Mouse (Mus musculus) lung, embryonic 16.5 days (tissue): ENCODE results near the gene Cdk5. TPM values are rescaled to one million over a fixed set of nuclear protein-coding genes. Genes with fewer than 3 reads are reported as not detected.

Source experiments
- ATAC-seq: fragments of 200-750 bp; cut with Nextera tagmentation; 2 replicates; pipeline ENCODE4 v1.8.0; 2017; ENCODE audit warnings: low read depth, mild to moderate bottlenecking, moderate library complexity
- H3K27ac ChIP-seq: fragments of 300-500 bp; sonication (generic); 2 replicates; pipeline ENCODE4 v1.5.1; 2014; ENCODE audit warnings: mild to moderate bottlenecking, control low read depth, low read length
- H3K27me3 ChIP-seq: fragments of 300-500 bp; sonication (generic); 2 replicates; pipeline ENCODE4 v1.6.1; 2014; ENCODE audit warnings: low read depth, low read length, mixed read lengths; ENCODE audit not compliant: control insufficient read depth, insufficient read depth
- H3K36me3 ChIP-seq: fragments of 300-500 bp; sonication (generic); 2 replicates; pipeline ENCODE4 v1.6.1; 2014; ENCODE audit warnings: low read length; ENCODE audit not compliant: control insufficient read depth, insufficient read depth
- H3K4me1 ChIP-seq: fragments of 300-500 bp; sonication (generic); replicated peaks from 2 replicates; pipeline ENCODE4 v1.6.1; 2014; ENCODE audit warnings: low read length, mixed read lengths; ENCODE audit not compliant: control insufficient read depth, insufficient read depth
- H3K4me2 ChIP-seq: fragments of 300-500 bp; sonication (generic); 2 replicates; pipeline ENCODE4 v1.6.1; 2014; ENCODE audit warnings: low read depth, low read length, control low read depth
- H3K4me3 ChIP-seq: fragments of 300-500 bp; sonication (generic); 2 replicates; pipeline ENCODE4 v1.5.1; 2014; ENCODE audit warnings: mild to moderate bottlenecking, low read length, control low read depth
- H3K9ac ChIP-seq: fragments of 300-500 bp; sonication (generic); 2 replicates; pipeline ENCODE4 v1.6.1; 2014; ENCODE audit warnings: low read length, control low read depth
- H3K9me3 ChIP-seq: fragments of 300-500 bp; sonication (generic); 2 replicates; pipeline ENCODE4 v1.6.1; 2016; ENCODE audit warnings: low read length; ENCODE audit not compliant: control insufficient read depth
- WGBS: fragments of 180-500 bp; shearing (Covaris S2); extraction: QIAGEN DNeasy Blood & Tissue Kit; methylation state at CpG from one replicate; pipeline ENCODE4 v1.1.7; 2014; 5-methylcytosine and 5-hydroxymethylcytosine counted together
- polyA plus RNA-seq: library from polyadenylated mRNA; unstranded; fragments of >200 nt; fragmentation: Nextera tagmentation; extraction: Ambion mirVana; gene quantifications from 2 replicates; pipeline ENCODE4 v1.2.1, GENCODE M21; 2015

Gene Cdk5
- polyA plus RNA-seq, 1 experiment from 2014 or later, result 43.0 TPM

DNA sequence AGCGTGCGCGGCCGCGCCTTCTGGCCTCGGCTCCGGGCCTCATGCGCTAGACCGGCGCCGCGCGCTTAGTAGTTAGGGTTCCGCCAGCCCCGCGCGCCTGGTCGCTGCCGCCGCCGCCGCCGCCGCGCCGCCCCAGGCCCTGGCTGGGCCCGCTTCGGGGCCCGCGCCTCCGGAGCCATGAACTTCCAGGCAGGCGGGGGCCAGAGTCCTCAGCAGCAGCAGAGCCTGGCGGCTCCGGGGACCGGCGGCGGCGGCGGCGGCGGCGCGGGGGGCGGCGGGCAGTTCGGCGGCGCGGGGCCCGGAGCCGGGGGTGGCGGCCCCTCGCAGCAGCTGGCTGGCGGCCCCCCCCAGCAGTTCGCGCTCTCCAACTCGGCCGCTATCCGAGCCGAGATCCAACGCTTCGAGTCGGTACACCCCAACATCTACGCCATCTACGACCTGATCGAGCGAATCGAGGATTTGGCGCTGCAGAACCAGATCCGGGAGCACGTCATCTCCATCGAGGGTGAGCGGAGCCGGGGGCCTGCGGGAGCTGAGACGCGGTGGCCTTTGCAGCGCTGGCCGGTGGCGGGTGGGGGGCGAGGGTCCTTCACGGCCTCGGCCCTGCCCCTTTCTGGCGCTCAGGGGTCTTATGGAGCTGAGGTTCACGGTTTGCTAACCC is 28.8 kb upstream of the Cdk5 start, which contains the start of gene Agap3:
TSS of gene Agap3 (plus strand) at position 148 of the 661 bp plus-strand sequence.
- Histone ChIP-seq H3K4me1 (peaks cover 38% of the 10 kb centered on the region), H3K9me3 (no peaks in the 10 kb centered on the region), H3K4me3 (peak within 1 kb of the TSS; percentile 89), H3K4me2 (peak within 1 kb of the TSS; percentile 95), H3K27ac (peak within 1 kb of the TSS; percentile 94), H3K27me3 (no peaks in the 10 kb centered on the region), H3K36me3 (no peaks in the 10 kb centered on the region), H3K9ac (peak within 1 kb of the TSS; percentile 94)
- peak; percentile 12; the same call in 1 of the 2 replicates for ATAC-seq
- 0% methylated on average over 35 of the region's 85 CpGs for WGBS

DNA sequence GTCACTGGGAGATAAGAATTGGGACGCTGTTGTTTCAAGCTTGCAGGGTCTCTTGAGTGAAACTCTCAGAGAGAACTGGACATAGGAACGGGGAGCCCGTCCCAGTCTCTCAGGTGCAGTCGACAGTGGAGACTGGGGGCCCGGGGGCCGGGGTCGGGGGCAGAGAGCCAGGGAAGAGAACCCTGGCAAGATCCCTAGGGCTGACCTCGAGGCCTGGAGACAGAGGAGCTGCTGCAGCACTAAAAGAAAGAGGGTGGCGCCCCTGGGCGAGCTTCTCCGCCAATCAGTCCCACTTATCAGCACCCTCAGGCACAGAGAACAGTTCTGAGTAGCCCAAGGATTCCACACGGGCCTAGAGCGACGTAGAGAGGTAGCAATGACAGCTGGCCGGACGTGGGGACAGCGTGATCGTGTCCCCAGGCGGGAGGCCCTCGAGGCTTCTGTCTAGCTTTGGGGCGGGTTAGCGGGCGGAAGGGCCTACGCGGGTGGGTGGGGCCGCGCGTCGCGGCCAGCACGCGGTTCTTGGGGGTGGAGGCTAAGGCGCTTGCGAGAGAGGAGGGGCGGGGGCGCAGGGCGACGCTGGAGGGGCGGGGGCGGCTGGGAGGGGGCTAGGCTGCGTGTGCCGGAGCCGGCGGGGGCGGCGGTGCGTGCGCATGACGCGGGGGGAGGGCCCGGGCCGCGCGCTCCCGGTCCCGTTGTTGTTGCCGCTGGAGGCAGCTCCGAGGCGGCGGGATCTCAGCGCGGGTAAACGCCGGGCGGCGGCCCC is 28.1 kb upstream of the Cdk5 start:
- peaks cover 43% of the 10 kb centered on the region for H3K4me1 ChIP-seq
- peak overlapping the region; percentile 95 for H3K4me2 ChIP-seq
- peak overlapping the region; percentile 94 for H3K27ac ChIP-seq
- no peaks in the 10 kb centered on the region for H3K9me3 ChIP-seq
- peak; percentile 87 for ATAC-seq
- peak overlapping the region; percentile 94 for H3K9ac ChIP-seq
- H3K36me3 ChIP-seq, result no peaks in the 10 kb centered on the region
- peak overlapping the region; percentile 89 for H3K4me3 ChIP-seq
- H3K27me3 ChIP-seq, result no peaks in the 10 kb centered on the region
- WGBS, result 4% methylated on average over 29 of the region's 66 CpGs

DNA sequence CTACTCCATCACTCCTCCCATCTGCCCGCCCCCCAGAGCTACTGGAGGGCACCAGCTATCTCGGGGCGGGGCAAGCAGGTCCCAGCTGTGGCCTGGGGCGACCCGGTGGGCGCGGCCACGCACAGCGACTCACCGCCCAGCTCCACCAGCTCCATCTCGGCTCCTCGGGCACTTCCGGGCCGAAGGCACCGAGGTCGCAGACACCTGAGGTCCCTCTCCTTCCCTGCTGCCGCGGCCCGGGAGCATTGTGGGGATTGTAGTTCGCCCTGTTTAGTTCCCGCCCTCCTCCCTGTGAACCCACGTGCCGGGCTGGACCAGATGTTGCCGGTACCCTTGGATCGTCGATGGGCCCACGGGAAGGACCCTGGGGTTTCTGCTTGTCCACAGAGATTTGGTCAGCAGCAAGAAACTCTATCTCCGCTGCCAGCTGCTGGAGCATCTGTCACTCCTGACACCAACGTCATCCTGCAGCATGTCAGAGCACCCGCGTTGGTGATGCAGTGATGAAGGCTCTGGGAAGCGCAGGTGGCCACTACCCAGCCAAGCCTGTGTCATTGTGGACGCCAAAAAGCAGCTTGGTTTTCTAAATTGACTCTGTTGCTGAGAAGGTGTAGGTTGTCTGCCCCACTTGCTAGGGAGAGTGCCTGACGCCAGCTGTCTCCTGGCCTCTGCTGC is 24.4 kb upstream of the Cdk5 start, which contains the start of gene Tmub1:
TSS of gene Tmub1 (minus strand) at position 231 of the 675 bp plus-strand sequence.
- H3K9ac ChIP-seq, result peak within 1 kb of the TSS; percentile 68
- no peaks in the 10 kb centered on the region for H3K27me3 ChIP-seq
- H3K27ac ChIP-seq, result no peak within 1 kb of the TSS
- 1% methylated on average over 26 of the region's 34 CpGs for WGBS
- H3K4me2 ChIP-seq, result peak within 1 kb of the TSS; percentile 85
- peaks cover 33% of the 10 kb centered on the region for H3K4me1 ChIP-seq
- ATAC-seq, result peak; percentile 39
- H3K36me3 ChIP-seq, result 0 out of 2 replicates have a peak, but pooled peaks cover 1% of the 10 kb centered on the region
- peak within 1 kb of the TSS; percentile 72 for H3K4me3 ChIP-seq
- H3K9me3 ChIP-seq, result no peaks in the 10 kb centered on the region

DNA sequence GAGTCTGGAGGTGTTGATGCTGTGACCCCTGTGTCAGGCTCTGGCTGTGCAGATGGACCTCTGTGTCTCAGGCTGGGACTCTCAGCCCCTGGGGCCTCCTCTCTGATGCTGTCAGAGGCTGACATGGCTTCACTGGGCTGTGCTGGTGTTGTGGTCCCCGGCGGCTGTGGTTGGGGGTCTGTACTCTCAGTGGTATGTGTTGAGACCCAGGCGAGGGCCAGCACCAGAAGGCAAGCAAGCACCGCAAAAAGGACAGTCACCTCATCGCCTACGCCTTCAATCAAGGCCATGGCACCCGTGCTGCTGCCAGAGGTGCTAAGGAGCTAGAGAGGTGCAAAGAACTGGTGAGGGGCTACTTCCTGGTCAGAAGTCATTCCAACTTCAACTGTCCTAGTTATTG is 23.3 kb upstream of the Cdk5 start:
- Histone ChIP-seq H3K4me1 (peaks cover 33% of the 10 kb centered on the region), H3K36me3 (peaks cover 2% of the 10 kb centered on the region; the same call in 1 of the 2 replicates), H3K9me3 (no peaks in the 10 kb centered on the region), H3K9ac (no peak overlapping the region), H3K4me3 (no peak overlapping the region), H3K27me3 (no peaks in the 10 kb centered on the region), H3K27ac (no peak overlapping the region), H3K4me2 (no peak overlapping the region)
- 90% methylated on average over 7 of the region's 7 CpGs for WGBS
- no peak for ATAC-seq

DNA sequence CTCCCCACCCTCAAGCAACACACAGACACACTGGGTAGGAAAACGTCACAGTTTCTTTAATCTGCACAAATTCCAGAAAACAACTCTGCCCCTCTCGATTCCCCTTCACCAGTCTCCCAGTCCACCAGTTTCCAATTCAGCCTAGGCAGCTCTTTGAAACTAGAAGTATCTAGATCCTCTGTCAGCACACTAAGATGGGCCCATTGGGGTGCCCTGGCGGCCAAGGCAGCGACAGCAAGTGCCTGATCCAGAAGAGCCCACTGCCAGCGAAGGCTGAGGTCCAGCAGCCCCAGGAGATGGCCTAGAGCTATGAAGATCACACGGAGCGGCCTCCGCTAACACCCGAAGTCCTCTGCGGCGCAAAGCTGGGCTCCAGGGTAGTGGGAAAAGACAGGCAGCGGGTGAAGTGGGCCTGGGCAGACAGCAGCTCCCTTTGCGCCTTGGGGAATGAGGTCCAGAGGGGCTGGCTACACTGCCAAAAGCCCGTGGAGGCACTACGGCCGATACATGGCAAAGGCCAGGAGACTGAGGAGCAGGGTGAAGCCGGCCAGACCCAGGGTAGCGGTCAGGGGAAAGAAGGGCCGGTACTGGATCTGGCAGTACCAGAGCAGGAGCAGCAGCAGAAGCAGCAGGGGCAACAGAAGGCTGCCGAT is 22.2 kb upstream of the Cdk5 start:
- peak overlapping the region; percentile 96 for H3K4me3 ChIP-seq
- 51% methylated on average over 20 of the region's 20 CpGs for WGBS
- H3K27ac ChIP-seq, result peak overlapping the region; percentile 88
- H3K4me1 ChIP-seq, result peaks cover 28% of the 10 kb centered on the region
- peak overlapping the region; percentile 91 for H3K4me2 ChIP-seq
- H3K27me3 ChIP-seq, result no peaks in the 10 kb centered on the region
- peaks cover 8% of the 10 kb centered on the region; the same call in 1 of the 2 replicates for H3K36me3 ChIP-seq
- H3K9ac ChIP-seq, result peak overlapping the region; percentile 98
- H3K9me3 ChIP-seq, result no peaks in the 10 kb centered on the region
- 0 out of 2 replicates have a peak, but pooled peaks have one; percentile 0 for ATAC-seq

DNA sequence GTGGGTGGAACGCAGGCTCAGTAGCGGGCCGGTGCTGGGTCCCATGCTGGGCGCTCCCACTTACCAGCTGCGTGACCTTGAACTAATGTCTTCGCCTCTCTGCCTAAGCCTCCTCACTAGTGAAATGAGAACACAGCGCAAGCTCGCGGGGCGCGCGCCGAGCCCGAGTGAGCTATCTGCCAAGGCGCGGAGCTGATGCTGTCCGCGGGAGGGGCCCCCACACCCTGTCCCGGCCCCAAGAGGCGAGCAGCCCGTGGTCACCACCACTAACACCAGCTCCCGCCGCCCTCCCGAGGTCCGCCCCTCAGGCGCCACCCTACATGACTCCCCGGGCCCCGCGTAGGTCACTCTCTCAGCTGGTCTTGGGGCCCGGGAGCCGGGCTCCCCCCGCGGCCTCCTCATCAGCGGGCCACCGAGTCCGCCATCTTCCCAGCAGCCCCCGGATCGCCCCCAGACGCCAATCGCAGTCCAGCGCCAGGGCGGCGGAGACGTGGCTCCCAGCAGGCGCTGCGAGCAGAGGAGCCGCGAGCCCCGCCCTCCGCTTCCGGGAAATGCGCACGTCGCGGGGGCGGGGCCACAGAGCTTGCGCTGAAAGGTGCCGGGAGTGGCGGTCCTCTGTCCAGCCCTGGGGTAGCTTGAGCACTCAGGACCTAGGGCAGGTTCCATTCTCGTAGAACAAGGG is 21.6 kb upstream of the Cdk5 start, which contains the start of gene Fastk:
TSS of gene Fastk (minus strand) at position 542 of the 682 bp plus-strand sequence.
- ATAC-seq, result peak; percentile 91
- Histone ChIP-seq H3K4me3 (peak within 1 kb of the TSS; percentile 96), H3K4me1 (peaks cover 28% of the 10 kb centered on the region), H3K4me2 (peak within 1 kb of the TSS; percentile 91), H3K9ac (peak within 1 kb of the TSS; percentile 98), H3K27me3 (no peaks in the 10 kb centered on the region), H3K9me3 (no peaks in the 10 kb centered on the region), H3K36me3 (peaks cover 12% of the 10 kb centered on the region; the same call in 1 of the 2 replicates), H3K27ac (peak within 1 kb of the TSS; percentile 88)
- WGBS, result under 1% methylated on average over 60 of the region's 60 CpGs

DNA sequence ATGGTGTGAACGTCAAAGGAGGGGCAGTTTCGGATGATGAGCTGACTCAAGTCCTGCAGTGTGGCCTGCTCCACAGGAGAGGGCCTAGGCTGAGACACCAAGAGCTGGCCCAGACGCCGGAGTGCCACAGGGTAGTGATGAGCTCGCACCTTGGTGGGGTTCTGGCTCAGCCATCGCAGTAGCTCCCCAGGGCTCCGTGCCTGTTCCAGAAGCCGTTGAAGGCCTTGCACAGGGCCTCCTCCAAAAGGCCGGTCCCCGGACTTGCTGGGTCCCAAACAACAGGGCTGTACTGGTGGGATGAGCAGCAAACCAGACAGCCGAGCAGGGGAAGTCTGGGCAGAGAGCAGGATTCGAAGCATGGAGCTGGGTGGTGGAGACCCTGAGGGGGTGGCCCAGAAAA is 20.6 kb upstream of the Cdk5 start:
- Histone ChIP-seq H3K27me3 (no peaks in the 10 kb centered on the region), H3K27ac (no peak overlapping the region), H3K4me1 (peaks cover 28% of the 10 kb centered on the region), H3K9me3 (no peaks in the 10 kb centered on the region), H3K36me3 (peaks cover 18% of the 10 kb centered on the region), H3K4me2 (peak overlapping the region; percentile 91), H3K9ac (peak overlapping the region; percentile 98), H3K4me3 (peak overlapping the region; percentile 96)
- WGBS, result 75% methylated on average over 12 of the region's 12 CpGs
- ATAC-seq, result no peak

DNA sequence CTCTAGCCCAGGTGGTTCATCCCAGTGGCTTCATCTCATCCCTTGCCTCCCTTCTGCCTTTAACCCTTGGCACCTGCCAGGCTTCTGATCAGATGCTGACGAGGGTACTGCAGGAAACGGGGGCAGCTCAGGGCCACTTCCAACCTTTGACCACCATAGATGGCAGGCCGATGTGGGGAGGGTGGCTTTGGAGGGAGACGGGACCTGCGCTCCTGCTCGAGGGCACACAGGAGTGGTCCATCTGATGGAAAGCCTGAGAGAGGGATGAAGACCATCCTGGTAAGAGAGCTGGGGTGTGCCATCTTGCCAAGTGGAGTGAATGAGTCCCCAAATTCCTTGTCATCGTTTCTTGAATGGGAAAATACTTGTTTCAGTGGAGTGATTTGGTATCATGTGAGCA is 19.9 kb upstream of the Cdk5 start:
- no peak overlapping the region for H3K9ac ChIP-seq
- no peaks in the 10 kb centered on the region for H3K27me3 ChIP-seq
- 87% methylated on average over 7 of the region's 7 CpGs for WGBS
- H3K4me3 ChIP-seq, result no peak overlapping the region
- H3K9me3 ChIP-seq, result no peaks in the 10 kb centered on the region
- H3K4me1 ChIP-seq, result peaks cover 28% of the 10 kb centered on the region
- no peak for ATAC-seq
- H3K4me2 ChIP-seq, result no peak overlapping the region
- H3K27ac ChIP-seq, result no peak overlapping the region
- H3K36me3 ChIP-seq, result peaks cover 22% of the 10 kb centered on the region
